Mouse (Mus musculus) hindbrain, embryonic 11.5 days (tissue): ENCODE data around the gene Kcnb1. TPM values are rescaled to one million over a fixed set of nuclear protein-coding genes. Genes with fewer than 3 reads are reported as not detected.

ENCODE experiments used
- ATAC-seq: fragments of 200-750 bp; cut with Nextera tagmentation; 2 replicates; pipeline ENCODE4 v1.8.0; 2017; ENCODE audit warnings: mild to moderate bottlenecking, moderate TSS enrichment, moderate library complexity; ENCODE audit not compliant: low FRiP score
- DNase-seq: peaks from one replicate; pipeline ENCODE4 v3.0.0-alpha.2; 2015; ENCODE audit warnings: low spot score
- H3K27ac ChIP-seq: fragments of 300-500 bp; sonication (generic); 2 replicates; pipeline ENCODE4 v1.5.1; 2014; ENCODE audit warnings: mild to moderate bottlenecking, low read depth, low read length
- H3K27me3 ChIP-seq: fragments of 300-500 bp; sonication (generic); 2 replicates; pipeline ENCODE4 v1.6.1; 2014; ENCODE audit warnings: mild to moderate bottlenecking, low read length, moderate library complexity, mixed read lengths; ENCODE audit not compliant: control insufficient read depth, insufficient read depth
- H3K36me3 ChIP-seq: fragments of 300-500 bp; sonication (generic); 2 replicates; pipeline ENCODE4 v1.6.1; 2014; ENCODE audit warnings: mild to moderate bottlenecking, low read length, moderate library complexity, mixed read lengths; ENCODE audit not compliant: control insufficient read depth, insufficient read depth
- H3K4me1 ChIP-seq: fragments of 300-500 bp; sonication (generic); replicated peaks from 2 replicates; pipeline ENCODE4 v1.6.1; 2014; ENCODE audit warnings: low read length, mixed read lengths; ENCODE audit not compliant: control insufficient read depth, insufficient read depth
- H3K4me2 ChIP-seq: fragments of 300-500 bp; sonication (generic); replicated peaks from 2 replicates; pipeline ENCODE4 v1.6.1; 2014; ENCODE audit warnings: mild to moderate bottlenecking, low read depth, low read length
- H3K4me3 ChIP-seq: fragments of 300-500 bp; sonication (generic); 2 replicates; pipeline ENCODE4 v1.5.1; 2014; ENCODE audit warnings: low read depth, low read length
- H3K9ac ChIP-seq: fragments of 300-500 bp; sonication (generic); 2 replicates; pipeline ENCODE4 v1.6.1; 2014; ENCODE audit warnings: low read depth, low read length
- H3K9me3 ChIP-seq: fragments of 300-500 bp; sonication (generic); 2 replicates; pipeline ENCODE4 v1.6.1; 2016; ENCODE audit warnings: low read length; ENCODE audit not compliant: control insufficient read depth
- WGBS: fragments of 180-500 bp; shearing (Covaris S2); extraction: QIAGEN DNeasy Blood & Tissue Kit; methylation state at CpG from one replicate; pipeline ENCODE4 v1.1.7; 2014; 5-methylcytosine and 5-hydroxymethylcytosine counted together
- polyA plus RNA-seq: library from polyadenylated mRNA; unstranded; fragments of >200 nt; fragmentation: Nextera tagmentation; extraction: Ambion mirVana; gene quantifications from 2 replicates; pipeline ENCODE4 v1.2.1, GENCODE M21; 2014

Gene Kcnb1
- polyA plus RNA-seq, 1 experiment from 2014 or later: 0.69 TPM

DNA sequence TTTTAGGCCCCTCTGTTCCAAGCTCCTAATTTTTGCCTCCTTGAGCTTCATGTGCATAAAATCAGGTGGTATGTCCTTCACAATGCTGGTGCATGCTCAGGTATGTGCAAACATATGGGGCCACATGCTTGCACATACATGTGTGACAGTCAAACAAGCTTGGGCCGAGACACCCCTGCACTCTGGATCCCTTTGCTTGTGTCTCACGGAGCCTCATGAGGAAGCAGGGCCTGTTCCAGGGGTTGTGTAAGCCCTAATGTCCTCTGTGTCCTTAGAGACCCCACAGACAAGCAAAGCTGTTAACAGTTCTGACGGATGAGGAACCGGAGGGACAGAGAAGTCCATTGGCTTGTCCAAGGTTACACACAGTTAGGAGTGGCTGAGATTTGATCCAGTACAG lies 30.2 kb downstream of the Kcnb1 start:
- Histone ChIP-seq H3K9ac (no peak overlapping the region), H3K9me3 (no peaks in the 10 kb centered on the region), H3K4me1 (0 out of 2 replicates have a peak, but pooled peaks cover 3% of the 10 kb centered on the region), H3K4me2 (no peak overlapping the region), H3K27ac (no peak overlapping the region), H3K36me3 (no peaks in the 10 kb centered on the region), H3K4me3 (no peak overlapping the region), H3K27me3 (no peaks in the 10 kb centered on the region)
- ATAC-seq: no peak
- 90% methylated on average over 4 of the region's 4 CpGs for WGBS
- no peak for DNase-seq

DNA sequence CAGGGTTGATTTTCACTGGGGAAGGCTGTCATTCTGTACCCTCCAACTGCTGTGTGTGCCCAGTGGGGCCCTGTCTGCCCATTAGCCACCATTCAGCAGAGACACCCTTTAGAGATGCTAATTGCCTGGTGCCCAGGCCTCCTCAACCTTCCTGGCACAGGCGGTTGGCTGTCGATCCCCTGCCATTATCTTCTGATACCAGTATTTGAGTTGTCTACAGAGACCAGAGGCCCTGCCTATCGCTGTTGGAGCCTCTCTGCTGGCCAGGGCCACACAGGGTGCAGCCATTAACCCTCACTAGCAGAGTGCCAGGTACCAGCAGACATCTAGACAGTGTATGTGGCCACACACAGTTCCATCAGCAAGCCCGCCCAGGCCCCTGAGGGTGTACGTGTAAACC lies 31.2 kb downstream of the Kcnb1 start:
- 0 out of 2 replicates have a peak, but pooled peaks cover 3% of the 10 kb centered on the region for H3K4me1 ChIP-seq
- H3K9me3 ChIP-seq: no peaks in the 10 kb centered on the region
- H3K9ac ChIP-seq: no peak overlapping the region
- no peak overlapping the region for H3K4me3 ChIP-seq
- no peaks in the 10 kb centered on the region for H3K36me3 ChIP-seq
- no peak overlapping the region for H3K27ac ChIP-seq
- no peaks in the 10 kb centered on the region for H3K27me3 ChIP-seq
- H3K4me2 ChIP-seq: no peak overlapping the region
- DNase-seq (no peak), ATAC-seq (no peak)
- WGBS: 87% methylated on average over 5 of the region's 5 CpGs

DNA sequence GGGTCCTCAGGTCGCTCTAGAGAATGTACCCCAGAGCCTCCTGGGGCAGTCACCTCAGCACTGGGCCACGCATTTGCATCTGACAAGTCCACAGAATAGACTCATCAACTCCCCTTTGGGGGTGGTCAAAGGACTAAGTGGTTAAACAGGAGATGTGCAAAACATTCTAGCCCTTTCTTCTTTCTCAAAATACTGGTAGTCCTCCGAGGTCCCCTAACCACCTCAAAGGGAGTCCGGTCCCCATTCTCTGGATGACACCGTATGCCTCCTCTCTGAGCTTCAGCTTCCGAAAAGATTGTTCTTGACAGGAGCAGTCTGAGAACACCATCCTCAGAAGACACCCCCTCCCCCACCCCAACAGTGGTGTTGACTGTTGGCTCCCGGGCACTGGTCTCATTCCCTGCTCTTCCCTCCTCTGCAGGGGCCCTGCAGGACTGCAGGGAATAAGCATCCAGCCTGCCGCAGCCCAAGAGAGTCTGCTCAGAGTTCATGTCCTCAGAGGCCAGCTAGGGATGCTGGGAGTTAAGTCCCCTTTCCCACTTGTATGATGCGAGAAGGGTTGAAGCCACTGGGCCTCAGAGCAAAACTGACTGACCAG lies 33.7 kb downstream of the Kcnb1 start:
- Histone ChIP-seq H3K4me2 (no peak overlapping the region), H3K27ac (no peak overlapping the region), H3K9ac (no peak overlapping the region), H3K36me3 (no peaks in the 10 kb centered on the region), H3K4me1 (0 out of 2 replicates have a peak, but pooled peaks cover 3% of the 10 kb centered on the region), H3K9me3 (no peaks in the 10 kb centered on the region), H3K4me3 (no peak overlapping the region), H3K27me3 (no peaks in the 10 kb centered on the region)
- ATAC-seq (no peak), DNase-seq (no peak)
- WGBS: 39% methylated on average over 9 of the region's 9 CpGs

DNA sequence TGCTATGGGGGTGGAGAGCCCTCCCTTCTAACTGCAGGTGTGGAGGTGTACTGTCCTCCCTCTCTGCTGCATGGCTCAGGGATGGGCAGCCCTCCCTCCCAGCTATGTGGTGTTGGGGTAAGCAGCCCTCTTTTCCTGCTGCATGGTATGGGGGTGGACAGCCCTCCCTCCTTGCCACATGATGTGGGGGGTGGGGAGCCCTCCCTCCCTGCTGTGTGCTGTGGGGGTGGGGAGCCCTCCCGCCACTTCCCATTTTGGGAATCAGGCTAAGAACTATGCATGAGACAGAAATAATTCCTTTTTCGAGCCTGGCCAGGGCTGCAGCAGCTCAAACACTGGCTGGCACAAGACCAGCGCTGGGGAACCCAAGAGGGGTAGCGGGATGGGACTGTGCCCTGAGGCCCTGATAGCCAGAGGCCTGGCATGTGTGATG lies 34.4 kb downstream of the Kcnb1 start:
- Histone ChIP-seq H3K4me1 (0 out of 2 replicates have a peak, but pooled peaks cover 3% of the 10 kb centered on the region), H3K4me3 (no peak overlapping the region), H3K4me2 (no peak overlapping the region), H3K36me3 (no peaks in the 10 kb centered on the region), H3K27ac (no peak overlapping the region), H3K9ac (no peak overlapping the region), H3K27me3 (no peaks in the 10 kb centered on the region), H3K9me3 (no peaks in the 10 kb centered on the region)
- ATAC-seq (no peak), DNase-seq (no peak)
- WGBS: 64% methylated on average over 4 of the region's 4 CpGs

DNA sequence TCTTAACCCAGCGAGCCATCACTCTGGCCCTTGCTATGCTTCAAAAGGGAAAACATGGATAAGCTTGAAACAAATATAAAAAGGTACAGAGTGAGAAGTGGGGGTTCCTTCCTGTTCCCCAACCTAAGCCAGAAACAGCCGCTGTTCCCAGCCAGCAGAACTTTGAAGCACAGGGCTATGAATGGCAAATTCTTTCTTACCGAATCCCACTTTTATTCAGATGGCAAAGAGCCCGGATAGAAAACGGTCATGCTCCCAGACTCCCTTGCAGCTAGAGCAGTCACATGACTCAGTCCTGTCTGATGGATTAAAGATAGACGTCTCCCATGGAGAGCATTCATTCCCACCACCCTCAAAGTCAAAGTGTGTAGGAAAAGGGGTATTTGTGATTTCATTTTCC lies 39.1 kb downstream of the Kcnb1 start:
- WGBS: 98% methylated on average over 6 of the region's 6 CpGs
- ATAC-seq (no peak), DNase-seq (no peak)
- Histone ChIP-seq H3K4me1 (0 out of 2 replicates have a peak, but pooled peaks cover 3% of the 10 kb centered on the region), H3K4me2 (no peak overlapping the region), H3K4me3 (no peak overlapping the region), H3K27me3 (no peaks in the 10 kb centered on the region), H3K9me3 (no peaks in the 10 kb centered on the region), H3K9ac (no peak overlapping the region), H3K36me3 (no peaks in the 10 kb centered on the region), H3K27ac (no peak overlapping the region)

DNA sequence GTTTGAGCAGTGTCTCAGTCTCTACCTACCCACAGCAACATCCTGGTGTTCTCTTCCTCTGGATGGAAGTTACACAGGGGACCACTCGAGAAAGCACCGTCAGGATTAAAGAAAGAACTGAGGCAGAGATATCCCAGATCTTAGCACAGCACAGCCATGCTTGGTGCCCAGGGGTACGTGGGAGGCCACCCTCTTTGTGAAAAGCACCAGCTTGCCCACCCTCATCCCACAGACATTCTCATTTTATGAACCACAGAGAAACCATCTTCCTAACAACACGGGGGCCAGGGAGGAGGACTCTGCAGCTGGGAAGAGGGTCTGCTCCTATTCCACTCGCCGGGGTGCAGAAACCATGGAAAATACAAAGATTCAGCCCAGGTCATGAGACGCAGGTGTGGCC lies 39.8 kb downstream of the Kcnb1 start:
- Histone ChIP-seq H3K27me3 (no peaks in the 10 kb centered on the region), H3K4me1 (no peaks in the 10 kb centered on the region), H3K36me3 (no peaks in the 10 kb centered on the region), H3K4me3 (no peak overlapping the region), H3K4me2 (no peak overlapping the region), H3K27ac (no peak overlapping the region), H3K9me3 (no peaks in the 10 kb centered on the region), H3K9ac (no peak overlapping the region)
- no peak for ATAC-seq
- WGBS: 93% methylated on average over 7 of the region's 7 CpGs
- DNase-seq: no peak

DNA sequence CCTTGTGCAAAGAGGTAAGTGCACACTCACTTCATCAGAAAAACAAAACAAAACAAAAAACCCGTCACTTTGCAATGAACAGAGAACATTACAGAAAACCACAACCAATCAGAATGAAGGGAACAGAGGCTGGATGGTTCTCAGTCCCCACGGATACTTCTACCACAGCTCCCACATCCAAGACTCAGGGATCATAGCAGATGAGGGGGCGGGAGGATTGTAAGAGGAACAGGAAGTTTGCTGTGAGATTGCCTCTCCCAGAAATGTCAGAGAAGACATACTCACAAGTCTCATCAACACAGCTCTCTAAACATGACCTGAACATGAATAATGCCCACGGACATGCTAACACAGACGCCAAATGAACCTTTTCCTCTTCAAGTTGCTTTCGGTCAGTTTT lies 40.9 kb downstream of the Kcnb1 start:
- H3K4me3 ChIP-seq: no peak overlapping the region
- 92% methylated on average over 6 of the region's 6 CpGs for WGBS
- ATAC-seq (no peak), DNase-seq (no peak)
- H3K27me3 ChIP-seq: no peaks in the 10 kb centered on the region
- H3K4me1 ChIP-seq: no peaks in the 10 kb centered on the region
- no peak overlapping the region for H3K4me2 ChIP-seq
- H3K27ac ChIP-seq: no peak overlapping the region
- no peaks in the 10 kb centered on the region for H3K36me3 ChIP-seq
- H3K9ac ChIP-seq: no peak overlapping the region
- H3K9me3 ChIP-seq: no peaks in the 10 kb centered on the region

DNA sequence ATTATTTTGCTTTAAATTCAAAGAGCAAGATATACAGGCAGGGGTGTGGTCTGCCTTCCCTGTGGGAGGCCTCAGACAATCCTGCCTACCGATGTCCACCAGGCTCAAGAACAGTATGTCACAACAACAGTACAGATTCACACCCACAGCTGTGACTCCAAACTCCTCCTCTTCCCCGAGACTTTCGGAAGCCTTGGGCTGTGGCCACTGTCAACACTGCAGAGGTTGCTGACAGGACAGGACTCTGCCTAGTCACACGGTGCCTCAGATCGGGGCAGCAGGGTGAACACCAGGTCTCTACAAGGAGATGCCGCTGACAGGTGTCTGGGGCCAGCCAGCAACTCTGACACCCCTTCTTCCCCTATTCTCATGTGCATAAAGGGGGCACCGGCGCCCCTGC lies 42.2 kb downstream of the Kcnb1 start:
- no peaks in the 10 kb centered on the region for H3K9me3 ChIP-seq
- H3K4me3 ChIP-seq: no peak overlapping the region
- WGBS: 81% methylated on average over 8 of the region's 8 CpGs
- no peak overlapping the region for H3K27ac ChIP-seq
- no peak overlapping the region for H3K4me2 ChIP-seq
- no peaks in the 10 kb centered on the region for H3K27me3 ChIP-seq
- no peak overlapping the region for H3K9ac ChIP-seq
- H3K4me1 ChIP-seq: no peaks in the 10 kb centered on the region
- DNase-seq (no peak), ATAC-seq (no peak)
- H3K36me3 ChIP-seq: no peaks in the 10 kb centered on the region

DNA sequence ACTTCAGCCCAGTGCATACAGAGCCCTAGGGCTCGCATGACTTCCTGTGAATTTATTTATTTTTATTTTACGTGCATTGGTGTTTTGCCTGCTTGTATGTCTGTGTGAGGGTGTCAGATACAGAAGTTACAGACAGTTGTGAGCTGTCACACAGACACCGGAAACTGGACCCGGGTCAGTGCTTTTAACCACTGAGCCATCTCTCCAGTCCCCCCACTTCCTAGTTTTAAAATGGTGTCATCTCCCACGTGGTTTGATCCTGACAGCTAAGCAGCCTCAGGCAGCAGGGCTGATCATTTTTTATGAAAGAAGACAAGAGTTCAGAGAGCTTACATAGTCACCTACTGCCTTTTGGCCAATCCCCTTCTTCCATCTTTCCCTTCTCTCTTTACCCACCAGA lies 44.1 kb downstream of the Kcnb1 start:
- H3K36me3 ChIP-seq: no peaks in the 10 kb centered on the region
- no peaks in the 10 kb centered on the region for H3K9me3 ChIP-seq
- DNase-seq (no peak), ATAC-seq (no peak)
- no peak overlapping the region for H3K9ac ChIP-seq
- no peak overlapping the region for H3K4me3 ChIP-seq
- no peaks in the 10 kb centered on the region for H3K27me3 ChIP-seq
- WGBS: 68% methylated on average over 5 of the region's 5 CpGs
- H3K27ac ChIP-seq: no peak overlapping the region
- H3K4me1 ChIP-seq: no peaks in the 10 kb centered on the region
- no peak overlapping the region for H3K4me2 ChIP-seq
